Mouse (Mus musculus) kidney, postnatal 10 days (tissue): ENCODE data around the gene Pdx1.

Experiments
- DNase-seq: peaks from one replicate; pipeline ENCODE4 v3.0.0; 2021; ENCODE audit warnings: mixed read lengths

Gene Pdx1

GRCm38 (mm10) chr5:147284365-147284764, 14.6 kb downstream of the Pdx1 start:
- no peak for DNase-seq

GRCm38 (mm10) chr5:147291764-147292505, 22.2 kb downstream of the Pdx1 start:
- no peak for DNase-seq

- no peak for DNase-seq
Observed at GRCm38 (mm10) chr5:147292506-147293120, 22.9 kb downstream of the Pdx1 start.

GRCm38 (mm10) chr5:147293127-147293910, 23.6 kb downstream of the Pdx1 start:
- DNase-seq, result peak; percentile 78

GRCm38 (mm10) chr5:147294121-147294520, 24.4 kb downstream of the Pdx1 start:
- peak; percentile 42 for DNase-seq

- DNase-seq, result no peak
Observed at GRCm38 (mm10) chr5:147297249-147297648, 27.5 kb downstream of the Pdx1 start.

- DNase-seq, result peak; percentile 65
Observed at GRCm38 (mm10) chr5:147299255-147300000, 29.7 kb downstream of the Pdx1 start.

- DNase-seq, result no peak
Observed at GRCm38 (mm10) chr5:147300001-147300363, 30.2 kb downstream of the Pdx1 start.

- no peak for DNase-seq
Observed at GRCm38 (mm10) chr5:147300917-147301780, 31.4 kb downstream of the Pdx1 start.

- DNase-seq, result no peak
Observed at GRCm38 (mm10) chr5:147301781-147302070, 32.0 kb downstream of the Pdx1 start.

- no peak for DNase-seq
Observed at GRCm38 (mm10) chr5:147302141-147302540, 32.4 kb downstream of the Pdx1 start.

- DNase-seq, result no peak
Observed at GRCm38 (mm10) chr5:147302746-147303400, 33.1 kb downstream of the Pdx1 start.

GRCm38 (mm10) chr5:147304276-147305155, 34.8 kb downstream of the Pdx1 start:
- DNase-seq, result no peak

- no peak for DNase-seq
Observed at GRCm38 (mm10) chr5:147305166-147305565, 35.4 kb downstream of the Pdx1 start.

GRCm38 (mm10) chr5:147305856-147306637, 36.3 kb downstream of the Pdx1 start:
- no peak for DNase-seq

- no peak for DNase-seq
Observed at GRCm38 (mm10) chr5:147306638-147307397, 37.1 kb downstream of the Pdx1 start, which contains the start of gene Cdx2. Cdx2 (minus strand) TSS chr5:147307270.

GRCm38 (mm10) chr5:147307398-147307785, 37.6 kb downstream of the Pdx1 start:
- DNase-seq, result no peak

GRCm38 (mm10) chr5:147308451-147308850, 38.7 kb downstream of the Pdx1 start:
- DNase-seq, result no peak

GRCm38 (mm10) chr5:147309786-147310185, 40.0 kb downstream of the Pdx1 start:
- DNase-seq, result no peak
